Mouse (Mus musculus) liver, embryonic 14.5 days (tissue): ENCODE results near the gene Slc30a2. TPM values are rescaled to one million over a fixed set of nuclear protein-coding genes. Genes with fewer than 3 reads are reported as not detected.

Experiments
- ATAC-seq: fragments of 200-750 bp; cut with Nextera tagmentation; 2 replicates; pipeline ENCODE4 v1.8.0; 2017; ENCODE audit warnings: moderate number of reproducible peaks, mild to moderate bottlenecking, moderate library complexity; ENCODE audit not compliant: insufficient read depth
- DNase-seq, 3 experiments: peaks; one replicate each; pipeline ENCODE4 v3.0.0-alpha.2; 2012 to 2013; ENCODE audit warnings: low read depth in 3 of 3, low spot score in 3 of 3
- H3K27ac ChIP-seq: fragments of 300-500 bp; sonication (generic); 2 replicates; pipeline ENCODE4 v1.5.1; 2014; ENCODE audit warnings: moderate library complexity, mild to moderate bottlenecking, control low read depth, inconsistent platforms
- H3K27me3 ChIP-seq: fragments of 300-500 bp; sonication (generic); 2 replicates; pipeline ENCODE4 v1.6.1; 2014; ENCODE audit warnings: mild to moderate bottlenecking, low read length, moderate library complexity; ENCODE audit not compliant: control insufficient read depth, insufficient read depth
- H3K36me3 ChIP-seq: fragments of 300-500 bp; sonication (generic); replicated peaks from 2 replicates; pipeline ENCODE4 v1.6.1; 2014; ENCODE audit warnings: low read depth; ENCODE audit not compliant: control insufficient read depth, insufficient read depth
- H3K4me1 ChIP-seq, 2 experiments: fragments of 200-500 bp in 1 of 2; fragments of 300-500 bp in 1 of 2; sonication (generic) in 1 of 2; replicated peaks; 2 replicates each; pipeline ENCODE4 v1.6.1; 2012 to 2014; ENCODE audit warnings: antibody characterized with exemption in 1 of 2, inconsistent platforms in 1 of 2, low read length in 1 of 2; ENCODE audit not compliant: control insufficient read depth in 2 of 2, insufficient read depth in 2 of 2
- H3K4me2 ChIP-seq: fragments of 300-500 bp; sonication (generic); 2 replicates; pipeline ENCODE4 v1.6.1; 2014; ENCODE audit warnings: low read depth, mild to moderate bottlenecking, control low read depth, moderate library complexity
- H3K4me3 ChIP-seq, 2 experiments: fragments of 200-500 bp in 1 of 2; fragments of 300-500 bp in 1 of 2; sonication (generic) in 1 of 2; 2 replicates each; pipeline ENCODE4 v1.5.1; 2012 to 2014; ENCODE audit warnings: low read depth in 2 of 2, low read length in 2 of 2, mild to moderate bottlenecking in 2 of 2, control low read depth in 1 of 2, inconsistent platforms in 1 of 2, moderate library complexity in 1 of 2; ENCODE audit not compliant: insufficient read depth in 1 of 2
- H3K9ac ChIP-seq: fragments of 300-500 bp; sonication (generic); replicated peaks from 2 replicates; pipeline ENCODE4 v1.6.1; 2014; ENCODE audit warnings: mild to moderate bottlenecking, control low read depth, moderate library complexity
- H3K9me3 ChIP-seq: fragments of 300-500 bp; sonication (generic); 2 replicates; pipeline ENCODE4 v1.6.1; 2016; ENCODE audit warnings: low read length, mixed read lengths; ENCODE audit not compliant: control insufficient read depth
- CTCF ChIP-seq: IDR thresholded peaks from 2 replicates; pipeline ENCODE4 v1.5.1; 2016; ENCODE audit warnings: antibody characterized with exemption, low read depth, control low read depth
- EP300 ChIP-seq: IDR thresholded peaks from 2 replicates; pipeline ENCODE4 v1.6.1; 2016; ENCODE audit warnings: antibody characterized with exemption, low read depth
- WGBS: fragments of 180-500 bp; shearing (Covaris S2); extraction: QIAGEN DNeasy Blood & Tissue Kit; methylation state at CpG from one replicate; pipeline ENCODE4 v1.1.7; 2014; ENCODE audit not compliant: insufficient replicate concordance; 5-methylcytosine and 5-hydroxymethylcytosine counted together
- polyA plus RNA-seq, 2 experiments: library from polyadenylated mRNA; depleted of rRNA in 1 of 2; stranded (reverse) in 1 of 2; unstranded in 1 of 2; fragments of >200 nt; fragmentation: Nextera tagmentation in 1 of 2; extraction: Ambion mirVana in 1 of 2; gene quantifications; 2 replicates each; pipeline versions ENCODE4 v1.2.1 to v1.2.3; 2012 to 2014

The Slc30a2 gene
- polyA plus RNA-seq, 2 experiments: 0.02 TPM; not detected in 1

DNA sequence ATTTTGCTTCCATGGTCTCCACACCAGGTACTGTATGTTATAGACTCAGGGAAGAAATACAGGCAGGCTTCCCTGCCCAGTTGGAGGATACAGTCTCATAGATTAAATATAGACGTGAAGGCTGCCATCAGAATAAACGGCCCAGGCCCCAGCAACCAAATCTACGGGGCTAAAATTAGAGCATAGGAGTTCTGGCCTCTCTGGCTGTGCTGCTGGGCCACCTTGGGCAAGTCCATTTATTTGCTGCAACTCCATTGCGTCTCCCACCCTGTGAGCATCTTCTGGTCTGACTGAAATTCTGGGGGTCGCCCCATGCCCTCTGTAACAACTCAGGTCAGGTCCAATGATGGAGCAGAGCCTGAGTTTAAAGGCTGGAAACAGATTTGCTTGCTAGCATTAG lies 23.9 kb upstream of the Slc30a2 start:
- no peak overlapping the region for H3K4me3 ChIP-seq
- H3K27me3 ChIP-seq: no peaks in the 10 kb centered on the region
- no peak overlapping the region for H3K9ac ChIP-seq
- H3K4me1 ChIP-seq: no peaks in the 10 kb centered on the region
- ATAC-seq (no peak), DNase-seq (no peak)
- TF ChIP-seq EP300 (no peak), CTCF (no peak)
- no peaks in the 10 kb centered on the region for H3K36me3 ChIP-seq
- H3K27ac ChIP-seq: no peak overlapping the region
- WGBS: 60% methylated on average over 5 of the region's 5 CpGs
- no peaks in the 10 kb centered on the region for H3K9me3 ChIP-seq
- H3K4me2 ChIP-seq: no peak overlapping the region

DNA sequence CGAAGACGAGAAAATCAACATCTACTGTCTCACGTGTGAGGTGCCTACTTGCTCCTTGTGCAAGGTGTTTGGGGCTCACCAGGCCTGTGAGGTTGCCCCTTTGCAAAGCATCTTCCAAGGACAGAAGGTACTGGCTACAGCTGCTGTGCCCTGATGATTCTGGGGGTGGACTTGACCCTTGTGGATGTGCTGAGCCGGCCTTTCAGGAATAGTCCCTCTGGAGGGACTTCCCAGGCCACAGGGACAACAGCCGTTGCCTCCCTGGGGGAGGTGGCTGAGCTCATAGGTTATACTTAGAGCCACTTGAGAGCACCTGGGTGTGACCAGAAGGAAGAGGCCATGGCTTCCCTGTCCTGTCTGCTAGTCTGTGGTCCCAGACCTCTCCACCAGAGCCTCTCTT lies 23.3 kb upstream of the Slc30a2 start:
- Histone ChIP-seq H3K4me2 (no peak overlapping the region), H3K27me3 (no peaks in the 10 kb centered on the region), H3K4me1 (no peaks in the 10 kb centered on the region; a peak in 1 of 4 replicates), H3K27ac (no peak overlapping the region), H3K4me3 (no peak overlapping the region), H3K9me3 (no peaks in the 10 kb centered on the region), H3K36me3 (no peaks in the 10 kb centered on the region), H3K9ac (no peak overlapping the region)
- ATAC-seq: no peak
- DNase-seq: no peak
- no peak for TF ChIP-seq EP300
- TF ChIP-seq CTCF: no peak
- WGBS: 60% methylated on average over 5 of the region's 5 CpGs

DNA sequence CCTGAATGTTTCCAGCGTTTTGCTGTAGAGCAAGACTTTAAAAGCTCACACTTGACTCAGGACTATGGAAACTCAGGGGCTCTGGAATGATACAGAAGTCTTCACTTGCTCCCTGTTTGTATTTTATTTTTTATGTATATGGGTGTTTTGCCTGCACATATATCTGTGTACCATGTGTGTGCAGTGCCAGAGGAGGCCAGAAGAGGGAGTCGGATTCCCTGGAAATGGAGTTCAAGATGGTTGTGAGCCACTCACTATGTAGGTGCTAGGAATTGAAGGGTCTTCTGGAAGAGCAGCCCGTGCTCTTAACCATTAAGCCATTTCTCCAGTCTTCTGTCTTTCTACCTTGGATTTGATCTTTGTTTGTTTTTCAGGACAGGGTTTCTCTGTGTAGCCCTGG lies 21.5 kb upstream of the Slc30a2 start:
- DNase-seq: no peak
- Histone ChIP-seq H3K4me1 (no peaks in the 10 kb centered on the region; a peak in 1 of 4 replicates), H3K27me3 (no peaks in the 10 kb centered on the region), H3K9me3 (no peaks in the 10 kb centered on the region), H3K9ac (no peak overlapping the region), H3K4me2 (no peak overlapping the region), H3K4me3 (no peak overlapping the region), H3K27ac (no peak overlapping the region), H3K36me3 (no peaks in the 10 kb centered on the region)
- peak; percentile 32 for TF ChIP-seq CTCF
- no peak for TF ChIP-seq EP300
- no peak for ATAC-seq
- 37% methylated on average over 3 of the region's 3 CpGs for WGBS

DNA sequence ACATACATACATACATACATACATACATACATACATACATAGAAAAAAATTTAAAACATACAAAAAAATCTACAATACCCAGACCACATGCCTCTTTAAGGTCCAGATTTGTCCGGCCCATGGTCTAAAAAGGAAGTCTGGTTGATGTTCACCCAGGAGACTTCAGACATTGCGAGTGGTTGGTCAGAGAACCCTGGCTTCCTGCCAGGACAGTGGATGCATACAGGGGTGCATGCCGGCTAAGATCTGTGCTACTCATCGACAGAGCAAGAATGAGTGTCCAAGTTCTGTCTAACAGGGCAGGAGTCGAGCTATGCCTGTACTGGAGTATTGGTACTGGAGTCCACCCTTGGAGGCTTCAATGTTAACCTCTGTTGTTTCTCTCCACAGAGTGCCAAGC lies 18.3 kb upstream of the Slc30a2 start:
- no peak for ATAC-seq
- H3K4me3 ChIP-seq: no peak overlapping the region
- no peak for TF ChIP-seq EP300
- H3K9me3 ChIP-seq: no peaks in the 10 kb centered on the region
- WGBS: 30% methylated on average over 5 of the region's 5 CpGs
- H3K27ac ChIP-seq: no peak overlapping the region
- DNase-seq: no peak
- H3K4me1 ChIP-seq: no peaks in the 10 kb centered on the region; a peak in 1 of 4 replicates
- no peak overlapping the region for H3K9ac ChIP-seq
- H3K36me3 ChIP-seq: no peaks in the 10 kb centered on the region
- H3K27me3 ChIP-seq: no peaks in the 10 kb centered on the region
- H3K4me2 ChIP-seq: no peak overlapping the region

DNA sequence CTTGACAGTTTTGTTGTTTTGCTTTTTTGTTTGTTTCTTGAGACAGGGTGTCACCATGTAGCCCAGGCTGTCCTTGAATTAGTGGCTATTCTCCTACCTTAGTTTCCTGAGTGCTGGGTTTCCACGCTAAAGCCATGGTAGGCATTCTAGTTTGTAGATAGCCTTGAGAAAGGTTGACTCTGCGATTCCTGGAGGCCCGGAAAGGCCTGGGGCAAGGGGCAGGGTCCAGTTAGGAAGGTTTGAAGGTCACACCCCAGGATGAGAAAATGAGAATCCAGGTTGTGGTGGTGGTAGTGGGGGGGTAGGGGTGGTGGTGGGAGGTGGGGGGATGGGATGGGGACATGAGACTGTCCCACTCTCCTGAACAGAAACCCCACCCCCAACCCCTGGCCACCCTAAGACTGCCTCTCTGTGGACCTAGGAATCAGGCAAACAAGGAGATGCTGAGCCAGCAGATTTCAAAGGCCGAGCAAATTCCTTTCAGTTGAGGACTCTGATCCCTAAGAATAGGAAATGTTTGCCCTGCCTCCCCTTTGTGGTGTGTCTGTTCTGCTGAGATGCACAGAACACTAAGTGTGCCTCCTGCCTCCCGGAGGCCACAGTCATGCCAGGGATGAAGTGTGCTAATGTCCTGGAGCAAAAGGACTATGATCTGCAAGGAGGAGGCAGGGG lies 16.0 kb upstream of the Slc30a2 start:
- Histone ChIP-seq H3K9ac (no peak overlapping the region), H3K9me3 (no peaks in the 10 kb centered on the region), H3K27me3 (no peaks in the 10 kb centered on the region), H3K4me1 (no peaks in the 10 kb centered on the region; a peak in 1 of 4 replicates), H3K27ac (no peak overlapping the region), H3K4me2 (no peak overlapping the region), H3K4me3 (no peak overlapping the region), H3K36me3 (no peaks in the 10 kb centered on the region)
- DNase-seq: no peak
- no peak for TF ChIP-seq CTCF
- TF ChIP-seq EP300: no peak
- WGBS: 54% methylated on average over 5 of the region's 5 CpGs
- no peak for ATAC-seq
